Mouse (Mus musculus) brain, adult 2 months (tissue): ENCODE results near the gene Rad9b.

ENCODE experiments used
- DNase-seq: peaks from one replicate; pipeline ENCODE4 v3.0.0; 2011; ENCODE audit warnings: low read depth, low spot score

The Rad9b gene

DNA sequence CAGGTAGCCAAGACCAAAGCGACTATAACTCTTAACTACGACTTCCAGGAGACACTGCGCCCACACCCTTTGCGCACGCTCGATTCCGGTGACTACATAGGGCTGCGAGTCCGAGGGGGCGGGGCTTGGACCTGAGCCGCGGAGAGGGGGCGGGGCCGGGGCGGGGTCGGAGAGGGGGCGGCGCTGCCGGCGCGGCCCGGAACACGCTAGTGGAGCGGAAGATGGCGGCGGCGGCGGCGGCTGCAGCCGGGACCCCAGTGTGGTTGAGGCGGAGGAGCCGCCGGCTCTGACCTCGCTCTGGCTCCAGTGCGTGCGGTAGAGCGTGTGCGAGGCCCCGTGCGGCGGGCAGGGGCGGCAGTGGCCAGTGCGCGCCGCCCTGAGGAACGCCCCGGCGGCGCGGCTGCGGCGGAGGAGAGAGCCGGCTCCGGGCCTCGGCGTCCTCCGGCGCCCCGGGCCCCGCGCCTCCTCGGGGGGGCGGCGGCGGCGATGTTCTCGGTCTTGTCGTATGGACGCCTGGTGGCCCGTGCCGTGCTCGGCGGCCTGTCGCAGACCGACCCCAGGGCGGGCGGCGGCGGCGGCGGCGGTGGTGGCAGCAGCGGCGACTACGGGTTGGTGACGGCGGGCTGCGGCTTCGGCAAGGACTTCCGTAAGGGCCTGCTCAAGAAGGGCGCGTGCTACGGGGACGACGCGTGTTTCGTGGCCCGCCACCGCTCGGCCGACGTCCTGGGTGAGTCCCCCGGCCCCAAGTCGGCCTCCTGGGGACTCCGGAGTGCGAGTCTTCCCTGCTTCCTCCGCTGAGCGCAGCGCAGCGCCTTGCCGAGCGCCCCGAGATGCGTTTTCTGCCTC, 69.6 kb downstream of the Rad9b start, which contains the start of gene Pptc7:
TSS of gene Pptc7 (plus strand) at position 183 of the 846 bp plus-strand sequence.
- DNase-seq, result peak; percentile 97

- no peak for DNase-seq
These were observed 70.2 kb downstream of the Rad9b start for GRCm38 (mm10) chr5:122283828-122284182.

- DNase-seq, result peak; percentile 63
These were observed 73.1 kb downstream of the Rad9b start for GRCm38 (mm10) chr5:122280827-122281462.

DNA sequence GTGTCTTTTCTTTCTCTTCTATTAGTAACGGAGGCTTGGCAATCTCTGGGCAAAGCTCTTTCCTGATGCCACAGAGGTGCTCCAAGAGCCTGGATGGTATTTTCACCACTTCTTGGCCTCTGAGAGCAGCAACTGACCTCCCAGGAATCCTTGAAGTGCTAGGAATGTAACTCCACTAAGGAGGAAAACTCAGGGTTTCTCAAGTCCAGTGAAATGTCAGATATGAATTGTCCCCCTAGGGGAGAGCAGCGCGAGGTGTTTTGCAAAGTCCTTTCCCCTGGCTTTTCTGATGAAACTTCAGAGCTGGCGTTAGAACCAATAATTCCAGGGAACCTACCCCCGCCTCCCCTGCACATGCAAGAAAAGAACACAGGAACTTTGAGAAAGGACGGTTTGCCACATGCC, 73.6 kb downstream of the Rad9b start:
- no peak for DNase-seq

DNA sequence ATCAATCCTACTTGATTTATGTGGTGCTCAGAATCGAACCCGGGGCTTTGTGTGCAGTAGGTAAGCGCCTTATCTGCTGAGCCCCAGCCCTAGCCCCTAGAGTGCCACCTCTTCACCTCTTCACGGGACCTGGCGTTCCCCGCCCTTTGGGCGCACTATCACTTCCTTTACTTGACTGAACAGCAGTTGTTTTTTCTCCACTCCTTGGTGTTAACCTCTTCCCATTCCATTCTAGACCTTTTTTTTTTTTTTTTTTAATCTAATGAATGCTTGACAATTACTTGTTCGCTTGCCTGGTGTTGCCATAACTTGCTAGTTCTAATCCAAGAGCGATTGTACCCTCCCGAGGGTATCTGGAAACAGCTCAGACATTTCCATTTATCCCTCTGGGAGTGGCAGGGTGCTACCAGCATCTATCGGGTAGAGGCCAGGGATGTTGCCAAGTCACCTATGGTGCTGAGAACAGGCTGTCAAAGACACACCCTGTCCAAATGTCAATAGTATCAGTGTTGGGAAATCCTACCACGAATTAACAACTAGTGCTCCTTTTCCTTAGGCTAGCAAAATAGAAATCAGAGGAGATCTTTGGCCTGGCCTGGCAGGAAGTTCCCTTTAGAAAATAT, 74.1 kb downstream of the Rad9b start:
- DNase-seq, result no peak

- peak; percentile 92 for DNase-seq
These were observed 75.1 kb downstream of the Rad9b start for GRCm38 (mm10) chr5:122278946-122279345.

GRCm38 (mm10) chr5:122274785-122275184, 79.2 kb downstream of the Rad9b start:
- DNase-seq, result no peak
